Mouse (Mus musculus) spleen, adult 2 months (tissue): Measurements from ENCODE around the gene Polg2. TPM values are rescaled to one million over a fixed set of nuclear protein-coding genes. Genes with fewer than 3 reads are reported as not detected.
A peak's percentile ranks its signal among the peaks of the same experiment; 100 is the strongest.

Source experiments
- DNase-seq, 2 experiments: peaks; one replicate each; pipeline versions ENCODE4 v3.0.0 to v3.0.0-alpha.2; 2012 to 2021; ENCODE audit warnings: low spot score in 2 of 2, low read depth in 1 of 2
- H3K27ac ChIP-seq: fragments of 200-500 bp; 2 replicates; pipeline ENCODE4 v1.5.1; 2012; ENCODE audit warnings: low read length, inconsistent platforms; ENCODE audit not compliant: insufficient read depth
- H3K27me3 ChIP-seq: fragments of 200-500 bp; 2 replicates; pipeline ENCODE4 v1.6.1; 2012; ENCODE audit warnings: mild to moderate bottlenecking, moderate library complexity, low read length, inconsistent platforms; ENCODE audit not compliant: control insufficient read depth, insufficient read depth
- H3K36me3 ChIP-seq: fragments of 200-500 bp; 2 replicates; pipeline ENCODE4 v1.6.1; 2012; ENCODE audit warnings: mild to moderate bottlenecking, low read length, inconsistent platforms; ENCODE audit not compliant: control insufficient read depth, insufficient read depth
- H3K4me1 ChIP-seq: fragments of 200-500 bp; 2 replicates; pipeline ENCODE4 v1.6.1; 2011; ENCODE audit warnings: inconsistent platforms; ENCODE audit not compliant: control insufficient read depth, insufficient read depth, insufficient read length
- H3K4me3 ChIP-seq: fragments of 200-500 bp; 2 replicates; pipeline ENCODE4 v1.5.1; 2011; ENCODE audit warnings: mild to moderate bottlenecking, inconsistent platforms; ENCODE audit not compliant: insufficient read depth, insufficient read length; ENCODE audit errors: extremely low read depth
- CTCF ChIP-seq: fragments of 200-500 bp; IDR thresholded peaks from 2 replicates; pipeline ENCODE4 v1.5.1; 2011; ENCODE audit warnings: mild to moderate bottlenecking, inconsistent platforms; ENCODE audit not compliant: insufficient read depth, insufficient read length, insufficient replicate concordance; ENCODE audit errors: extremely low read depth
- POLR2A ChIP-seq: fragments of 200-500 bp; IDR thresholded peaks from 2 replicates; pipeline ENCODE4 v1.6.1; 2011; ENCODE audit warnings: low read depth, low read length, inconsistent platforms
- WGBS: fragments of 180-500 bp; shearing (Covaris S2); methylation state at CpG from one replicate; pipeline ENCODE4 v1.1.7; 2018; 5-methylcytosine and 5-hydroxymethylcytosine counted together
- polyA plus RNA-seq: library from polyadenylated mRNA; depleted of rRNA; stranded (reverse); fragments of >200 nt; gene quantifications from 2 replicates; pipeline ENCODE4 v1.2.3, GENCODE M21; 2012

Polg2 gene
- polyA plus RNA-seq, 1 experiment = 7.2 TPM

DNA sequence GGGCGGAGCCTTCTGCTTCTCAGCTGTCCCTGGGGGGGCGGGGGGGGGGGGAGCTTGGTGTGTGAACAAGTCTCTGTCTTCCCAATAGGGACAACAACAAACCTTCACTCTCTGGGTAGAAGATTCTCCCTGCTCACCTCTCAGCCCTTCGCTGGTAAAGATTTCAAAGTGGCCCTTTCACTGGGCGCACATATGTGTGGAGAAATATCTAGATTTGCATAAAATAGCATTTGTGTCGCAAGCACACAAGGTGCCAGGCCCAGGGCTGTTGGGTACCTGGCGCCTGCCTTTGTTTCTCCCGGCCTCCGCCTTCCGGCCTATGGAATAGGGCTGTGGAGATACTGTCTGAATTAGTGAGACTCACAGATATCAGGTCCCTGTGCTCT, 16.5 kb downstream of the Polg2 start:
- no peaks in the 10 kb centered on the region for H3K27me3 ChIP-seq
- H3K27ac ChIP-seq = peak overlapping the region; percentile 90
- no peak for DNase-seq
- 41% methylated on average over 9 of the region's 9 CpGs for WGBS
- no peak overlapping the region for H3K4me3 ChIP-seq
- H3K36me3 ChIP-seq = peaks cover 8% of the 10 kb centered on the region; the same call in 1 of the 2 replicates
- TF ChIP-seq CTCF = no peak
- no peak for TF ChIP-seq POLR2A
- H3K4me1 ChIP-seq = peaks cover 44% of the 10 kb centered on the region

DNA sequence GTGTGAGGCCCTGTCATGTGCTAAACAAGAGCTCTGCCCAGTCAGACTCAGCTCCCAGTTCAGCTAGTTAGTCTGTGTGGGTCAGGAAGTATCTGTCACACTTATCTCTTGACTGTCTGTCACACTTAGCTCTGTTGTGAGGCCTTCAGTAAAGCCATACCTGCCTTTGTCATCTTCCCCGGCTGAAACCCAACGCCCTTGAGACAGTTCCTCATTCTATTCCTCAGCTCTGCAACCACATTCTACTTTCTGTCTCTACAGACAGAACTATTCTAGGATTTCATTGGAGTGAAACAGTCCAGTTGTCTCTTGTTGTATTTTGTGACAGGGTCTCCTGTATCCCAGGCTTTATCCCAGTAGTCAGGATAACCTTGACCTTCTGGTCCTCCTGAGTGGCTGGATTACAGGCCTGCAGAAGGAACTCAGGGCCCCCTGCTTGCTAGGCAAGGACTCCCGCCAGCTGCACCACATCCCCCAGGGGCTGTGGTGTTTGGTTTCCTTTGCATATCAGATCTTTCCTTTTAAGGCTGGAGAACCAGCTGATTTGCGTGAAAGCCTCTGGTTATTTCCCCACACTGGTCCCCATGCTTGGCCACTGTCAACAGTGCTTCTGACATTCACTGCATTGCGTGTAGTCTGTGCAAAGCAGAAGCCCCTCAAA, 17.1 kb downstream of the Polg2 start:
- WGBS = 3% methylated on average over 5 of the region's 5 CpGs
- Histone ChIP-seq H3K36me3 (peaks cover 6% of the 10 kb centered on the region; the same call in 1 of the 2 replicates), H3K4me1 (peaks cover 46% of the 10 kb centered on the region), H3K4me3 (no peak overlapping the region), H3K27me3 (no peaks in the 10 kb centered on the region), H3K27ac (peak overlapping the region; percentile 97)
- DNase-seq = peak; percentile 77 to 80
- TF ChIP-seq CTCF = no peak
- TF ChIP-seq POLR2A = no peak

DNA sequence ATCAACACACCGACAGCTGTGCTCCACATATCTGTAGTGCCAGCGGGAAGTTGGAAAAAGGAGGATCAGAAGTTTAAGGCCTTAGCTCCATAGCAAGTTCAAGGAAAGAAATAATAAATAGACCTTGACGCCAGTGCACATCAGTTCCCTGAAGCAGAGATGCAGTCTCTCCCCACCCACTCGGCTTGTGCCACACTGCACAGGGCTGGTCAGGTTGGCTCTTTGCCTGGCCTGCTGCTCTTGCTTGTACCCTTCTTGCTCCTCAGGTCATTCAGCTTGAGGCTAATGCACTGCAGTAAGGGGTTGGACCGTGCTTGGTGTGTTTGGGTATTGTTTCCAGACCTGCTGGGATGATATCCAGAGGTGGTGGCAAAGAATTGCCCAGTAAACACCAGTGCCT, 18.8 kb downstream of the Polg2 start:
- WGBS = 69% methylated on average over 5 of the region's 5 CpGs
- TF ChIP-seq POLR2A (no peak), CTCF (no peak)

DNA sequence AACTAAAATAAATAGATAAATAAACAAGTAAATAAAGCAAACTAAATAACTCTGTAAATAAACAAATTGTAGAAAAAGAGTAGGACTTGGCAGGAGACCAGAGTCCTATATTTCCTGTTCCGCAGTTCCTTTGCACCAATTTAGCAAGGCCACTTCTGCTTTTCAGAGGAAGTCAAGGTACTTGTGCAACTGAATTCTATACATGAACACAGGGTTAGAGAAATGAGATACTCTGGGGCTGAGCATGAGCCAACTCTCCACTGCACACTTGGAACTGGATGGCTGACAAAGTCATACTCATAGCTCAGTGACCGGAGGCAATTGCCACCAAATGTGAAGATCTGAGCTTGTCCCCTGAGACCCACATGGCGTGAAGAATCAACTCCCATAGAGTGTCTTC, 20.3 kb downstream of the Polg2 start:
- H3K4me1 ChIP-seq = peaks cover 41% of the 10 kb centered on the region
- H3K4me3 ChIP-seq = no peak overlapping the region
- H3K27me3 ChIP-seq = no peaks in the 10 kb centered on the region
- TF ChIP-seq POLR2A (peak; percentile 8; the same call in 1 of the 2 replicates), CTCF (no peak)
- 28% methylated on average over 3 of the region's 3 CpGs for WGBS
- H3K27ac ChIP-seq = peak overlapping the region; percentile 89
- peak in 1 of 2 experiments; percentile 44 for DNase-seq
- no peaks in the 10 kb centered on the region for H3K36me3 ChIP-seq

More for the DNA sequence above, 18.8 kb downstream of the Polg2 start:
- DNase-seq = peak in 1 of 2 experiments; percentile 53
- no peaks in the 10 kb centered on the region for H3K36me3 ChIP-seq
- H3K4me1 ChIP-seq = peaks cover 46% of the 10 kb centered on the region
- H3K4me3 ChIP-seq = no peak overlapping the region
- peak overlapping the region; percentile 97 for H3K27ac ChIP-seq
- H3K27me3 ChIP-seq = no peaks in the 10 kb centered on the region

DNA sequence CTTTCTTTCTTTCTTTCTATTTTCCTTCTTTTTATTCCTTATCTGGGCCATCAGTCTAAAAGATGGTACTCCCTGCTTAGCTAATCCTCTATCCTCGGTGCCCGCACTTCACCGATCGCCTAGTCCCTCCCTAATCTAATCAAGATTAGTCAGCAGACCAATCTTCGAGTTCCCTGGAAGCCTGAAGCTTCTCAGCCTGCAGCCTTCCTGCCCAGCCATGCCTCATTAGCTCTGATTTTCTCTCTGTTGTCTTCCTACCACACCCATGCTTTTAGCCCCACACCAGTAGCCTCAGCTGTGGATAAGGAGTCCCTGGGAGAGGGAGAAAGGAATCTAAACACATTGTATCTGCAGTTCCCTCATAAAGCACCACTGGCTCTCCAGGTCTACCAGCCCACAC, 23.8 kb downstream of the Polg2 start:
- WGBS = 91% methylated on average over 5 of the region's 5 CpGs
- H3K4me3 ChIP-seq = no peak overlapping the region
- TF ChIP-seq CTCF (no peak), POLR2A (no peak)
- H3K36me3 ChIP-seq = no peaks in the 10 kb centered on the region
- no peak for DNase-seq
- no peaks in the 10 kb centered on the region for H3K27me3 ChIP-seq
- H3K27ac ChIP-seq = no peak overlapping the region
- peaks cover 16% of the 10 kb centered on the region for H3K4me1 ChIP-seq

DNA sequence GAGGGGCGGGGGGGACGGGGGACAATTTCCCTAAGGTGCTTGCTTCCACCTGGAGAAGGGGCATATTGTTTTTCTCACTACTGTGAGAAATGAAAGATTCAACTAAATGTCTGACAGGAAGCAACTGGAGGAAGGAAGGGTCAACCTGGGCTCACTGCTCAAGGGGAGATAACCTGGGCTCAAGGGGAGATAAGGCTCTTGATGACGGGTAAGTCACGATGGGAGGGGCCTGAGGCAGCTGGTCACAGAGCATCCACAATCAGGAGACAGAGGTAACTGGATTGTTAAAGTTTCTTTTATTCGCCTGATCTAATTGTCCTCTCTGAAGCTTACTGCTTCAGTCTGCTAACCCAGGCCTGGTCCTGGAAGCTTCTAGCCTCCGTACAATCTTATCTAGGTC, 26.0 kb downstream of the Polg2 start:
- 80% methylated on average over 6 of the region's 6 CpGs for WGBS
- no peaks in the 10 kb centered on the region for H3K36me3 ChIP-seq
- TF ChIP-seq POLR2A (no peak), CTCF (no peak)
- no peak overlapping the region; the same call in 1 of the 2 replicates for H3K27ac ChIP-seq
- H3K4me3 ChIP-seq = no peak overlapping the region
- no peaks in the 10 kb centered on the region for H3K27me3 ChIP-seq
- DNase-seq = no peak
- H3K4me1 ChIP-seq = peaks cover 6% of the 10 kb centered on the region; the same call in 1 of the 2 replicates

DNA sequence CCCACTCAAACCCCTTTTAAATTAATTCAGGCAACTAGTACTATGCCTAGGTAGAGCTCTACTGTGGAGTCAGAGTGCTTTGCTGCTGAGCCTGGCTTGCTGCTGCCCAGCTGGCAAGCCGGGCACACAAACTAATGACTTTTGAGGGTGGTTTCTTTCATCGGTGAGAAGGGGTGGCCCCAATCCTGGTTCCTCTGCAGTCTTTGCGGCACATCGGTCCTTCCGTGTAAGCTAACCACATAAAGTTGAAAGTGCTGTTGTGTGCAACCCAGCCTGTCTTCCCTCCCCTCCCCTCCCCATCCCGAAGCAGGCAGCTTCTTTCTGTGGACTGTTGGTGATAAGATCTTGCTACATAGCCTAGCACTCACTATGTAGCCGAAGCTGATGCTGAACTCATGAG, 27.2 kb downstream of the Polg2 start:
- H3K4me3 ChIP-seq = peak overlapping the region; percentile 25; the same call in 1 of the 2 replicates
- H3K4me1 ChIP-seq = no peaks in the 10 kb centered on the region
- 3% methylated on average over 7 of the region's 7 CpGs for WGBS
- peak; percentile 49 to 77 for DNase-seq
- H3K36me3 ChIP-seq = 0 out of 2 replicates have a peak, but pooled peaks cover 2% of the 10 kb centered on the region
- TF ChIP-seq POLR2A = peak; percentile 86
- TF ChIP-seq CTCF = no peak
- H3K27ac ChIP-seq = peak overlapping the region; percentile 99
- no peaks in the 10 kb centered on the region for H3K27me3 ChIP-seq
